Mouse (Mus musculus): ENCODE data around the gene Fez2.

Gene Fez2

GRCm38 (mm10) chr17:78366070-78366469 lies 51.9 kb downstream of the Fez2 start:
- no peak for DNase-seq (ENCODE audit: low spot score in 2 of 2)

- DNase-seq (ENCODE audit: low spot score in 2 of 2), result no peak
Observed at GRCm38 (mm10) chr17:78364555-78365302, 53.2 kb downstream of the Fez2 start.

- peak; percentile 82 to 83 for DNase-seq (ENCODE audit: low spot score in 2 of 2)
Observed at GRCm38 (mm10) chr17:78361939-78362728, 55.8 kb downstream of the Fez2 start.

GRCm38 (mm10) chr17:78358251-78358726 lies 59.7 kb downstream of the Fez2 start:
- no peak for DNase-seq (ENCODE audit: low spot score in 2 of 2)

- no peak for DNase-seq (ENCODE audit: low spot score in 2 of 2)
Observed at GRCm38 (mm10) chr17:78357753-78358152, 60.2 kb downstream of the Fez2 start.

GRCm38 (mm10) chr17:78355611-78356010 lies 62.3 kb downstream of the Fez2 start:
- no peak for DNase-seq (ENCODE audit: low spot score in 2 of 2)

GRCm38 (mm10) chr17:78354871-78355270 lies 63.1 kb downstream of the Fez2 start:
- DNase-seq (ENCODE audit: low spot score in 2 of 2), result no peak

GRCm38 (mm10) chr17:78354411-78354810 lies 63.5 kb downstream of the Fez2 start:
- no peak for DNase-seq (ENCODE audit: low spot score in 2 of 2)

- peak in 1 of 2 experiments; percentile 33 for DNase-seq (ENCODE audit: low spot score in 2 of 2)
Observed at GRCm38 (mm10) chr17:78352500-78352855, 65.5 kb downstream of the Fez2 start.

GRCm38 (mm10) chr17:78351676-78352499 lies 66.1 kb downstream of the Fez2 start:
- DNase-seq (ENCODE audit: low spot score in 2 of 2), result peak; percentile 42 to 53

- DNase-seq (ENCODE audit: low spot score in 2 of 2), result no peak
Observed at GRCm38 (mm10) chr17:78347111-78347801, 70.7 kb downstream of the Fez2 start.

GRCm38 (mm10) chr17:78343688-78344087 lies 74.3 kb downstream of the Fez2 start:
- no peak for DNase-seq (ENCODE audit: low spot score in 2 of 2)

GRCm38 (mm10) chr17:78335250-78335649 lies 82.7 kb downstream of the Fez2 start:
- no peak for DNase-seq (ENCODE audit: low spot score in 2 of 2)

GRCm38 (mm10) chr17:78333275-78333674 lies 84.7 kb downstream of the Fez2 start:
- DNase-seq (ENCODE audit: low spot score in 2 of 2), result no peak

- no peak for DNase-seq (ENCODE audit: low spot score in 2 of 2)
Observed at GRCm38 (mm10) chr17:78331438-78331837, 86.5 kb downstream of the Fez2 start.

GRCm38 (mm10) chr17:78328287-78328686 lies 89.7 kb downstream of the Fez2 start:
- DNase-seq (ENCODE audit: low spot score in 2 of 2), result no peak

- DNase-seq (ENCODE audit: low spot score in 2 of 2), result no peak
Observed at GRCm38 (mm10) chr17:78327187-78327586, 90.8 kb downstream of the Fez2 start.

GRCm38 (mm10) chr17:78326381-78326780 lies 91.6 kb downstream of the Fez2 start:
- no peak for DNase-seq (ENCODE audit: low spot score in 2 of 2)

GRCm38 (mm10) chr17:78325761-78326332 lies 92.1 kb downstream of the Fez2 start:
- no peak for DNase-seq (ENCODE audit: low spot score in 2 of 2)

GRCm38 (mm10) chr17:78322369-78323335 lies 95.3 kb downstream of the Fez2 start:
- DNase-seq (ENCODE audit: low spot score in 2 of 2), result no peak
